Mouse (Mus musculus) forebrain, embryonic 13.5 days (tissue): ENCODE results near the gene Lbx2. TPM values are rescaled to one million over a fixed set of nuclear protein-coding genes. Genes with fewer than 3 reads are reported as not detected.

Experiments
- ATAC-seq: fragments of 200-750 bp; cut with Nextera tagmentation; 2 replicates; pipeline ENCODE4 v1.8.0; 2017
- H3K27ac ChIP-seq: fragments of 300-500 bp; sonication (generic); 2 replicates; pipeline ENCODE4 v1.5.1; 2015; ENCODE audit warnings: inconsistent platforms, mild to moderate bottlenecking, moderate library complexity
- H3K27me3 ChIP-seq: fragments of 300-500 bp; sonication (generic); 2 replicates; pipeline ENCODE4 v1.6.1; 2015; ENCODE audit warnings: mild to moderate bottlenecking, inconsistent platforms
- H3K36me3 ChIP-seq: fragments of 300-500 bp; sonication (generic); 2 replicates; pipeline ENCODE4 v1.6.1; 2015; ENCODE audit warnings: mild to moderate bottlenecking, inconsistent platforms; ENCODE audit not compliant: poor library complexity, severe bottlenecking
- H3K4me1 ChIP-seq: fragments of 300-500 bp; sonication (generic); 2 replicates; pipeline ENCODE4 v1.6.1; 2015; ENCODE audit warnings: inconsistent platforms
- H3K4me2 ChIP-seq: fragments of 300-500 bp; sonication (generic); 2 replicates; pipeline ENCODE4 v1.6.1; 2015; ENCODE audit warnings: inconsistent platforms, mild to moderate bottlenecking, moderate library complexity
- H3K4me3 ChIP-seq: fragments of 300-500 bp; sonication (generic); 2 replicates; pipeline ENCODE4 v1.5.1; 2015; ENCODE audit warnings: mild to moderate bottlenecking, inconsistent platforms
- H3K9ac ChIP-seq: fragments of 300-500 bp; sonication (generic); 2 replicates; pipeline ENCODE4 v1.6.1; 2015; ENCODE audit warnings: mild to moderate bottlenecking, inconsistent platforms
- H3K9me3 ChIP-seq: fragments of 300-500 bp; sonication (generic); replicated peaks from 2 replicates; pipeline ENCODE4 v1.6.1; 2016; ENCODE audit warnings: inconsistent platforms
- WGBS: fragments of 180-500 bp; shearing (Covaris S2); methylation state at CpG from one replicate; pipeline ENCODE4 v1.1.7; 2015; 5-methylcytosine and 5-hydroxymethylcytosine counted together
- polyA plus RNA-seq: library from polyadenylated mRNA; unstranded; fragments of >200 nt; fragmentation: Nextera tagmentation; extraction: Ambion mirVana; gene quantifications from 2 replicates; pipeline ENCODE4 v1.2.1, GENCODE M21; 2015

The Lbx2 gene
- polyA plus RNA-seq, 1 experiment from 2014 or later = 0.46 TPM

DNA sequence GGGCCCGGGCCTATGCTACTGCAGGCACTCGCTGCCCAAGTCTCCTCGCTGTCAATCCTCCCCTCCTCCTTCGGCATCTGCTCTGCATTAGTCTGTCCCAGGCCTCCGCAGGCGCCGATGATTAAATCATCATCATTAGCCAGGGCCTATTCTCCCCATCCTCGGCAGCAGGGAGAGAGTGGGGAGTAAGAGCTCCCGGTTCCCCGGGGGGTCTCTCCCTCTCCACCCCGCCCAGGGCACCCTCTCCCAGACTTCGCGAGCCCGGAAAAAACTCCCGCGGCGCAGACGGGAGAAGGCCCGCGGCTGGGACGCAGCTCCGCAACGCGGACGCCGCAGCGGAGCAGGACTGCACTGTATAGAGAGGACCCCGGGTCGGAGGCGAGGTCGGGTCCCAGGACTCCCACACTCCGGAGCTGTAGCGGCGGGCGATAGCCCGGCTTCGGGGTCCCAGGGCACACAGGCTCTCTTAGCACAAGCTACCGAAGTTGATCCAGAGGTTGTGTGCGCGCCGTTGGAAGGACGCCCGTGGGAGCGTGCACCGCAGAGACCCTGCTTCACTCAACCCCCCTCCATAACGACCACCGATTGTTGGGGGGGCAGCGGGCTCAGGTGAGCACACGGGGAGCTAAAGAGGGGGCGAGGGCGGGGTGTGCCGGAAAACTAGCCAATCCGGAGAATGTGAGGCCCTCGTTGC lies 8.4 kb upstream of the Lbx2 start, which contains the start of gene Pcgf1:
Gene Pcgf1 (plus strand): TSS at position 240 of the 694 bp plus-strand sequence.
- peak; percentile 82 for ATAC-seq
- Histone ChIP-seq H3K4me1 (peaks cover 21% of the 10 kb centered on the region), H3K4me3 (peak within 1 kb of the TSS; percentile 79), H3K9me3 (no peaks in the 10 kb centered on the region), H3K27ac (peak within 1 kb of the TSS; percentile 87), H3K4me2 (peak within 1 kb of the TSS; percentile 97), H3K9ac (peak within 1 kb of the TSS; percentile 84), H3K27me3 (peaks cover 51% of the 10 kb centered on the region), H3K36me3 (peaks cover 29% of the 10 kb centered on the region)
- WGBS = under 1% methylated on average over 54 of the region's 54 CpGs

DNA sequence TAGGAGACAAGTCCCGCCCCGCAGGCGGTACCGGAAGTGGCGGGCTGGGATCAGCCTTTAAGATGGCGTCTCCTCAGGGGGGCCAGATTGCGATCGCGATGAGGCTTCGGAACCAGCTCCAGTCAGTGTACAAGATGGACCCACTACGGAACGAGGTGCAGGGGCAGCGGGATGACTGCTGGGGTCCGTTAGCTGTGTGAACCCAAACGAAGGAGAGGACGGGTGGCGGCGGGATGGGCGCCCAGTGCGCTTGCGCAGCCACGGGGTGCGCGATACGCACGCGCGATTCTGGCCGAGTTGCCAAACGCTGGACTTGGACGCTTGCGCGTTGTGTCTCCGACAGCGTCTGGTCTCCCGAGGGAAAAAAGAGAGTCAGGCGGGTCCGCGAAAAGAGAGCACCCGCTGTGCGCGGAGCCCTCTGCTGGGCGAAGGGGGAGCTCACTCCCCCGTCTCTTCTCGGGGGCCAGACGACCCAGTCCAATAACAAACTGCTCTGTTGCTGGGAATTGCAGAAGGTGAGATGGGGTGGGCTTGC lies 7.8 kb upstream of the Lbx2 start:
- WGBS = under 1% methylated on average over 46 of the region's 46 CpGs
- Histone ChIP-seq H3K9me3 (no peaks in the 10 kb centered on the region), H3K27ac (peak overlapping the region; percentile 87), H3K36me3 (peaks cover 29% of the 10 kb centered on the region), H3K4me1 (peaks cover 21% of the 10 kb centered on the region), H3K9ac (peak overlapping the region; percentile 84), H3K27me3 (peaks cover 51% of the 10 kb centered on the region), H3K4me3 (peak overlapping the region; percentile 79), H3K4me2 (peak overlapping the region; percentile 97)
- ATAC-seq = peak; percentile 94

DNA sequence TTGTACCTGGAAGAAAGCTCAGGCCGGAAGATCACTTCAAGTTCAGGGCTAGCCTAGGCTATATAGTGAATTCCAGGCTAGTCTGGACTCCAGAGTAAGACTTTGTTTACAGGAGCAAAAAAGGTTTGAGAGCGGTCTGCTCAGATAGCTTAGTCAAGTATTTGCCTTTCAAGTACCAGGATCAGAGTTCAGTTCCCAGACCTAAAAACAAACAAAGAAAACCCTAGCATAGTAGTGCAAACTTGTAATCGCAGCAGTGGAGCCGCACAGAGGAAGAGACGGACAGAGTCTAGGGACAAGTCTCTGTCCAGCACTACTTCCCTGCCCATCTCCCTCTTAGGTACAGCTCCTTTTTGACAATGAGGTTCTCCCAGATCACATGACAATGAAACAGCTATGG lies 6.0 kb upstream of the Lbx2 start:
- H3K4me2 ChIP-seq = 0 out of 2 replicates have a peak overlapping the region, but pooled peaks have one; percentile 97
- H3K9me3 ChIP-seq = no peaks in the 10 kb centered on the region
- WGBS = 94% methylated on average over 5 of the region's 5 CpGs
- no peak overlapping the region for H3K9ac ChIP-seq
- H3K36me3 ChIP-seq = peaks cover 29% of the 10 kb centered on the region
- H3K4me1 ChIP-seq = peaks cover 21% of the 10 kb centered on the region
- no peak overlapping the region for H3K27ac ChIP-seq
- ATAC-seq = no peak
- no peak overlapping the region for H3K4me3 ChIP-seq
- peaks cover 51% of the 10 kb centered on the region for H3K27me3 ChIP-seq

DNA sequence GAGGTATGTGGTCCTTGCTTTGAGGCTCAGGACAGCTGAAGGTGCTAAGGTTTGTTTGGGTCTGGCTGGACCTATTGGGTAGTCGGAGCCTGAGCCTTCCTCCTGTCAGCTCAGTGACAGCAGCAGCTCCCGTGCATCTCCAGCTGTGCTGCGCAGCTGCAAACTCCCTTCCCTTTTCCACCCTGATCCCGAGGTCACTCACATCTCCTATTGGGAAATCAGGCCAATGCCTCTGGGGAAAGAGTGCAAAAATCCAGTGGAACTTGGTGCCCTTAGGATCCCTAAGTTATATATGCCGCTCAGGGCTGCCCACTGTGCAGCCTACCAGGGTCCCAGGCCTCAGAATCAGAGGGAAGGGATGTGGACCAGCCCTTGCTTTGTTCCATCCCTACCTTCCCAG lies 2.7 kb upstream of the Lbx2 start:
- Histone ChIP-seq H3K4me2 (no peak overlapping the region), H3K27me3 (peaks cover 63% of the 10 kb centered on the region), H3K27ac (no peak overlapping the region), H3K36me3 (peaks cover 29% of the 10 kb centered on the region), H3K4me3 (no peak overlapping the region), H3K4me1 (peaks cover 19% of the 10 kb centered on the region), H3K9ac (no peak overlapping the region), H3K9me3 (no peaks in the 10 kb centered on the region)
- ATAC-seq = no peak
- WGBS = 5% methylated on average over 5 of the region's 5 CpGs

DNA sequence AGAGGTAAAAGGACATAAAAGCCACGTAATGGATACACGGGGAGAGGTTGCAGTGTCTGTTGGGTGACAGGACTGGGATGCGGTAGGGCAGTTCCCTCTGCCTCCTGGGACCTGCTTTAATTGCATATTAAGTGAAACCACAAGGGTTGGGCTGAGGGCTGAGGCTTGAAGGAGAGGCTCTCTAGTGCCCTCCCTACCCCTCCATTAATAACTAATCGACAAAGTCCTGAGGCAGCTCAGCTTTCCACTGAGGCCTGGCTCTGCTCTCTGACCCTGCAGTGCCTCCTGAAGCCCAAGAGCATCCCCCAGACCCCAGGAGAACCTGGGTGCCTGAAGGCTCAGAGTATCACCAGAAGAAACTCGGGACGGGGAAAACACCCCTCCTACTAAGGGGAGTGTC lies 1.7 kb upstream of the Lbx2 start:
- no peak overlapping the region for H3K4me3 ChIP-seq
- WGBS = 5% methylated on average over 6 of the region's 6 CpGs
- ATAC-seq = no peak

DNA sequence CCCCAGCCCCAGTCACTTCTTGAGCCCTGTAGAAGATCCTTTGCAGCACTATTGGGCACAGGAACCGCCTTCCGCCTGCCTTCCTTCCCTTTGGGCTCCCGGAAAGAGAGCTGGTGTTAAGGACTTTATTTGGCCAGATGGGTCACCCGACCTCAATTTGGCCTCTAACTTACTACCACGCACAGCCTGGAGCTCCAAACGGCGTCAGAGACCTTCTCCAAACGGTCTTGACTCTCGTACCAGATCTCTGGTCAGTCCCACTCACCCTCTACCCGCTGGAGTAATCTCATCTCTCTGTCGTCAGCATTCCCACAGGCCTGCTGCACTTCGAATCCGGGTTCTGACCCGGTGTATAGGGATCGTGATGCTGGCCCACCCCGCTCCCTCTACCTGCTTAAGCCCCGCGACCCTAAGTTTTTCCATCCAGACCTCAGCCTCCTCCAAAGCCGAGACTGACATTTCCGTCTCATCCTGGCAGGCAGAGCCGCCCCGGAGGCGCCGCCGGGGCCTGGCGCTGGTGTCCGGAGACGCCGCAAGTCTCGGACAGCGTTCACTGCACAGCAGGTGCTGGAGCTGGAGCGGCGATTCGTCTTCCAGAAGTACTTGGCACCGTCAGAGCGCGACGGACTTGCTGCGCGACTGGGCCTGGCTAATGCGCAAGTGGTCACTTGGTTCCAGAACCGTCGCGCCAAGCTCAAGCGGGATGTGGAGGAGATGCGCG lies 1.2 kb downstream of the Lbx2 start:
- H3K36me3 ChIP-seq = 0 out of 2 replicates have a peak, but pooled peaks cover 4% of the 10 kb centered on the region
- peaks cover 6% of the 10 kb centered on the region; the same call in 1 of the 2 replicates for H3K4me1 ChIP-seq
- WGBS = under 1% methylated on average over 47 of the region's 47 CpGs
- no peak overlapping the region for H3K27ac ChIP-seq
- H3K9me3 ChIP-seq = no peaks in the 10 kb centered on the region
- ATAC-seq = no peak
- peak overlapping the region; percentile 24 for H3K4me2 ChIP-seq
- H3K4me3 ChIP-seq = peak overlapping the region; percentile 14; the same call in 1 of the 2 replicates
- peaks cover 94% of the 10 kb centered on the region for H3K27me3 ChIP-seq
- no peak overlapping the region for H3K9ac ChIP-seq

More for the DNA sequence above, 1.7 kb upstream of the Lbx2 start:
- Histone ChIP-seq H3K9me3 (no peaks in the 10 kb centered on the region), H3K27me3 (peaks cover 71% of the 10 kb centered on the region), H3K27ac (no peak overlapping the region), H3K9ac (no peak overlapping the region), H3K4me1 (peaks cover 12% of the 10 kb centered on the region), H3K4me2 (no peak overlapping the region), H3K36me3 (peaks cover 29% of the 10 kb centered on the region)

DNA sequence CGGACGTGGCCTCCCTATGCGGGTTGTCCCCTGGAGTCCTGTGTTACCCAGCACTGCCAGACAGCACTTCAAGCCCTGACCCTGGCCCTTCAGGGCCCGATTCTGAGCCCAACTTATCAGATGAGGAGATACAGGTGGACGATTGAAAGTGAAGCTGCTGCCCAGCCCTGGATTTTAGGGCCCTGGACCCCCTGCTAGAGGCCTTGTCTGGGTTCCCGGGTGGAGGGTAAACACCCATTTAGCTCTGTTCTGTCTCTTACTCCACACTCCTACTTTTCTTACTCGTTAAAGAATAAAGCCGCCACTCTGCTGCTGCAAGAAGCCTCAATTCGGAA lies 1.7 kb downstream of the Lbx2 start:
- H3K4me3 ChIP-seq = peak overlapping the region; percentile 14; the same call in 1 of the 2 replicates
- no peaks in the 10 kb centered on the region for H3K9me3 ChIP-seq
- H3K4me2 ChIP-seq = peak overlapping the region; percentile 24; the same call in 1 of the 2 replicates
- ATAC-seq = no peak
- H3K27me3 ChIP-seq = peaks cover 94% of the 10 kb centered on the region
- H3K36me3 ChIP-seq = no peaks in the 10 kb centered on the region
- WGBS = 4% methylated on average over 9 of the region's 9 CpGs
- H3K4me1 ChIP-seq = peaks cover 6% of the 10 kb centered on the region; the same call in 1 of the 2 replicates
- H3K27ac ChIP-seq = no peak overlapping the region
- H3K9ac ChIP-seq = no peak overlapping the region

DNA sequence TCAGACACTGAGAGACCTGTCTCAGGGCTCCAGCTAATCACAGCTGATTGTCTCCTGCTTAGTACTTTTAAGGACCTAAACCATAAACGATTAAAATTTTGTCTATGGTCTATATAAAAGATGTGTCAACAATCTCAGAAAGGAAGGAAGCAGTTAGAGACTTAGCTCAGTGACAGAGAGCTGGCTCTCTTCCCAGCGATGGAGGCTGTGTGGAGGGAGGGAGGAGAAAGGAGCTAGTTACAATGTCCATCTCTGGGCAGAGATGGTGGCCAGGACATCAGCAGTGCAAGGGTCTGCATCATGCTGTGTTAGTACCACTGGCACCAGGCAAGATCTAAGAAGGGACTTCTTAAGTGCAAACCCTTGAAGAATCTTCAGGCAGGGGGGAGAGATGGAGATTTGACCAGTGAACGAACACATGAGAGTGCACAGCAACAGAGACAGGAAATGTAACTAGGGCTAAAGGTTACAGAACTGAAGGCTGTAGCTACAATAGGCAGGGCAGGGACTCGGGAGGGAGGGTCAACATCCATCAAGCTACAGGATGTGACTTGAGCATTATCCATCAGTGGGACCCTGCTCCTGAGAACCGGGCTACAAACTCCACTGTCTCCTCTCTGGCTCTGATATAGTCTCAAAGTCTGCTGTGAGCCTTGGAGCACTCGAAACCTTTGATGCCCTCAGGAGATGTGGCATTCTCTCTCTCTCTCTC lies 6.4 kb downstream of the Lbx2 start:
- H3K4me3 ChIP-seq = no peak overlapping the region
- no peak for ATAC-seq
- H3K27ac ChIP-seq = no peak overlapping the region
- WGBS = 53% methylated on average over 6 of the region's 6 CpGs
- no peaks in the 10 kb centered on the region for H3K9me3 ChIP-seq
- H3K36me3 ChIP-seq = no peaks in the 10 kb centered on the region
- no peak overlapping the region for H3K4me2 ChIP-seq
- no peak overlapping the region for H3K9ac ChIP-seq
- no peaks in the 10 kb centered on the region; the same call in 1 of the 2 replicates for H3K4me1 ChIP-seq
- peaks cover 58% of the 10 kb centered on the region for H3K27me3 ChIP-seq

DNA sequence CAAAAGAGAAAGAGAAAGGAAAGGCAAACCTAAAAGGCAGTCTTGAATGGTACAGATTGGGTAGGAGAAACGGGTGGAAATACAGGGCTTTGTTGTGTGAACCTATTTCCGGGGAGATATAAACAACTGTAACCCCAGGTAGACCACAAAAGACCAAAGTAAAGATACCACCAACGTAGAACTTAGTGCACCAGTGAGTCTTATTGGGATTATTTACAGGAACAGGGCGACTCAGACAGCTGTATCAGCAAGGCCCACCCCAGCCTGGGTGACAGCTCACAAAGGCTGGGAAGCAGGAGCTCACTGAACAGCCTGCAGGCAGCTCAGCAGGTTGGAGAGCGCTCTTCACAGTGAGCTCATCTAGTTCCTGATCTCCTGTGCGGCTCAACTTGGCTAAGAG lies 9.8 kb downstream of the Lbx2 start:
- H3K27me3 ChIP-seq = peaks cover 39% of the 10 kb centered on the region
- no peak overlapping the region for H3K4me3 ChIP-seq
- H3K36me3 ChIP-seq = no peaks in the 10 kb centered on the region
- 0 out of 2 replicates have a peak, but pooled peaks cover 3% of the 10 kb centered on the region for H3K4me1 ChIP-seq
- 56% methylated on average over 6 of the region's 6 CpGs for WGBS
- no peak overlapping the region for H3K4me2 ChIP-seq
- ATAC-seq = no peak
- no peaks in the 10 kb centered on the region for H3K9me3 ChIP-seq
- no peak overlapping the region for H3K27ac ChIP-seq
- no peak overlapping the region for H3K9ac ChIP-seq

DNA sequence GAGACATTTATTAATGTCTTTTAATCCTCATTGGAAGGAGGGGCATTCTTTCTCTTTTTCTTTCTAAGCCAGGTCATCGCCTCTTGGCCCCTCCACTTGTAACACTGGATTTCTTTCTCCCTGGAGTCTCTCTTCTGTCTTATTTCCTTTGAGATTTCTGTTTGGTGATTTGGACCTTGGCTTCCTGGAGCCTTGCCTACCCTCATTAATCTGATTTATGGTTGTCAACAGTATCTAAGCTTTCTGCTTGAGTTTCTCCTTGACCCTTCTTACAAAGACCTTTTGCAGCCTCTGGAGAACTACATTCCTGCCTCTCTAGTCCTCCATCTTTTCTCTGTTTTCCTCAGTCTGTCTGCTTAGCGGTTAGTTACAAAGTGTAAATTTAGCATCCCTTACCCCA lies 12.2 kb downstream of the Lbx2 start:
- ATAC-seq = no peak

DNA sequence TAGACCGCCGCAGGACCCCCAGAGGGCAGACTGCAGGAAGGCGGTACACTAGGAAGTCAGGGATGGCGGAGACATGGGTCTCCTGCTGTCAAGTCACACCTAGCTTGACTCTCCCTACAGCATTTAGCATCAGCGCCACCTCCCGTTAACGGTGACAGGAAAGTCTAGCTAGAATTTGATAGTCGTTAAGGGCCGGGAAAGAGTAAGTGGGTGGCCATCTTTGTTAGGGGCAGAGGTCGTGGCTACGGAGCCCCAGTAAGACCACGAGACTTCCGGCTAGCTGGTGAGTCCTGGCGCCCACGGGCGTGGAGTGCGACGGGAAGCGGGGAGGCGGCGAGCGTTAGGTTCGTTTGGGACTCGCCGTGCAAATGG lies 15.1 kb downstream of the Lbx2 start, which contains the start of the genes Ccdc142 and Gm42688:
Gene Ccdc142 (plus strand): TSS at position 286 of the 372 bp plus-strand sequence.
Gene Gm42688 (plus strand): TSS at position 302 of the 372 bp plus-strand sequence.
- Histone ChIP-seq H3K36me3 (0 out of 2 replicates have a peak, but pooled peaks cover 7% of the 10 kb centered on the region), H3K4me2 (peak within 1 kb of the TSS; percentile 100), H3K9ac (peak within 1 kb of the TSS; percentile 82), H3K4me3 (peak within 1 kb of the TSS; percentile 75), H3K27ac (peak within 1 kb of the TSS; percentile 70), H3K9me3 (no peaks in the 10 kb centered on the region), H3K27me3 (peaks cover 19% of the 10 kb centered on the region), H3K4me1 (peaks cover 25% of the 10 kb centered on the region)
- 2% methylated on average over 25 of the region's 25 CpGs for WGBS
- peak; percentile 86 for ATAC-seq

More for the DNA sequence above, 12.2 kb downstream of the Lbx2 start:
- Histone ChIP-seq H3K27me3 (peaks cover 24% of the 10 kb centered on the region), H3K4me2 (no peak overlapping the region), H3K9me3 (no peaks in the 10 kb centered on the region), H3K36me3 (no peaks in the 10 kb centered on the region), H3K9ac (no peak overlapping the region), H3K27ac (no peak overlapping the region), H3K4me3 (no peak overlapping the region), H3K4me1 (peaks cover 22% of the 10 kb centered on the region)
- 70% methylated on average over 2 of the region's 2 CpGs for WGBS
